Mouse (Mus musculus): Measurements from ENCODE around the gene Bcat2.

Gene Bcat2

DNA sequence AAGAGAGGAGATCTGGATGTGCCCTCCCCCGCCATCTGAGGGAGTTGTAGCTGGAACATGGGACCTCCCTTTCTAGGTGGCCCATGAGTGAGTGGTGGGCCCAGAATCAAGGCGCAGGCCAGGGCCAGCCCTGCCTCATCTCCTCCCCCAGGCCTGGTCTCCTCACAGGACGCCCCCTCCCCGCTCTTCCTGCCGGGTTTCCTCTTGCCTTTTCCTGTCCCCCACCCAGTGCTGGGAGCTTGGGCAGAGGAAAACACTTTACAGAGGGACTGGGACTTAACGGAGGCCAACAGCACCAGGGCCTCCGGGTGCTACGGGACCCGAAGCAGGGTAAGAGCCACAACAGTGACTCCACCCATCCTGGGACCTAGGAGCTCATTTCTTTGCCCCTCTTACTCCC is 57.3 kb downstream of the Bcat2 start, which contains the start of gene Rasip1:
Rasip1 (plus strand) TSS at position 228 of the 400 bp plus-strand sequence.
- DNase-seq, result peak; percentile 49

DNA sequence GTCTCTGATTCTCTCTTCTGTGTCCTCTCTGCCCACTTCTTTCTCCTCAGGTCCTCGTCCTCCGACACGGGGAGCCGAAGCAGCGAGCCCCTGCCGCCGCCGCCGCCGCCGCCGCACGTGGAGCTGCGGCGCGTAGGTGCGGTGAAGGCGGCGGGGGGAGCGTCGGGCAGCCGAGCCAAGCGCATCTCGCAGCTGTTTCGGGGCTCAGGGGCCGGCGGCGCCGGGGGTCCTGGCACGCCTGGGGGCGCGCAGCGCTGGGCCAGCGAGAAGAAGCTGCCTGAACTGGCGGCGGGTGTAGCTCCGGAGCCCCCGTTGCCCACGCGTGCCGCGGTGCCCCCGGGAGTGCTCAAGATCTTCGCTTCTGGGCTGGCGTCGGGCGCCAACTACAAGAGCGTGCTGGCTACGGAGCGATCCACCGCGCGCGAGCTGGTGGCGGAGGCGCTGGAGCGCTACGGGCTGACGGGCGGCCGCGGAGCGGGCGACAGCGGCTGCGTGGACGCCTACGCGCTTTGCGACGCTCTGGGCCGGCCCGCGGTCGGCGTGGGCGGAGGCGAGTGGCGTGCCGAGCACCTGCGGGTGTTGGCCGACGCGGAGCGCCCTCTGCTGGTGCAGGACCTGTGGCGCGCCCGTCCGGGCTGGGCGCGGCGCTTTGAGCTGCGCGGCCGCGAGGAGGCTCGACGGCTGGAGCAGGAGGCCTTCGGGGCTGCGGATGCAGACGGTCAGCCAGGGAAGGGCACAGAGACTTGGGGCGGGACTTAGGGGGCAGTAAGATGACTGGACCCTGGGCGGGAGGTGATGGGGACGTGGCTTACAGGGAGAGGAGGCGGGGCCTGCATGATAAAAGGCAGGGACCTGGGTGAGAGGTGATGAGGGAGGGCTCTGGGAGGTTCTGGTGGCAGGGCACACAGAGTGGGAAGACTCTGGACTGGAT is 58.7 kb downstream of the Bcat2 start:
- peak; percentile 91 for DNase-seq

DNA sequence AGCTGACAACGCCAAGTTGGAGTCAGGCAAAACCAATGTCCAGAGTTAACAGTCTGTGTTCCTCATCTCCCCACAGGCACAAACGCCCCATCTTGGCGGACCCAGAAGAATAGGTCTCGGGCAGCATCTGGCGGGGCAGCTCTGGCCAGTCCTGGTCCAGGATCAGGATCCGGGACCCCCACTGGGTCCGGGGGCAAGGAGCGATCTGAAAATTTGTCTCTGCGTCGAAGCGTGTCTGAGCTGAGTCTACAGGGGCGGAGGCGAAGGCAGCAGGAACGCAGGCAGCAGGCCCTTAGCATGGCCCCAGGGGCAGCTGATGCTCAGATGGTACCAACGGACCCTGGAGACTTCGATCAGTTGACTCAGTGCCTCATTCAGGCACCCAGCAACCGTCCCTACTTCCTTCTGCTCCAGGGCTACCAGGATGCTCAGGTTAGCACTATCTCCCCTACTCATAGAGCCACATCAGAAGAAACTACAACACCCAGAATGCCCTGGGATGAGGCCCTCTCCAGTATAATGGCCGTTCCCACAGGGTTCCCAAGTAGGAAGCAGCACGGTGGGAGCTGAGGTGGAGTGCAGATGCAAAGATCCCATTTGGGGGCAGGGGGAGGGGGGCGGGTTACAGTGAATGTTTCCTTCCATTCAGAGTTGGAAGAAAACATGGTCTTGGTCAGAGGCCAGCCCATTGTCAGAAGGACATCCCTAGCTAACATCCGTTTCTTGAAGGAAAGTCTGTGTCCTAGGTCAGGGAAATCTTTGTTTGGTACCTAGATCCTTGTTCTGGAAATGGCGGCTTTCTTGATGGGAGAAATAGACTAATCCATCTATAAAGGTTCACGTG is 60.3 kb downstream of the Bcat2 start:
- DNase-seq, result no peak

DNA sequence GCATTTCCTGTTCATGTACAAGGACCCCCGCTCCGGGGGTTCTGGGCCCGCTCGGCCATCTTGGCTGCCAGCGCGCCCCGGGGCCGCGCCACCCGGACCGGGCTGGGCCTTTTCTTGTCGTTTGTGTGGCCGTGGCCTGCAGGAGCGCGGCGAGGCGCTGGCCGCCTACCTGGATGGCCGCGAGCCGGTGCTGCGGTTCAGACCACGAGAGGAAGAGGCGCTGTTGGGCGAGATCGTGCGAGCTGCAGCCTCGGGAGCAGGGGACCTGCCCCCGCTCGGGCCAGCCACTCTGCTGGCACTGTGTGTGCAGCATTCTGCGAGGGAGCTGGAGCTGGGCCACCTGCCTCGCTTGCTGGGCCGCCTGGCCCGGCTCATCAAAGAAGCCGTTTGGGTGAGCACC is 62.5 kb downstream of the Bcat2 start:
- no peak for DNase-seq

DNA sequence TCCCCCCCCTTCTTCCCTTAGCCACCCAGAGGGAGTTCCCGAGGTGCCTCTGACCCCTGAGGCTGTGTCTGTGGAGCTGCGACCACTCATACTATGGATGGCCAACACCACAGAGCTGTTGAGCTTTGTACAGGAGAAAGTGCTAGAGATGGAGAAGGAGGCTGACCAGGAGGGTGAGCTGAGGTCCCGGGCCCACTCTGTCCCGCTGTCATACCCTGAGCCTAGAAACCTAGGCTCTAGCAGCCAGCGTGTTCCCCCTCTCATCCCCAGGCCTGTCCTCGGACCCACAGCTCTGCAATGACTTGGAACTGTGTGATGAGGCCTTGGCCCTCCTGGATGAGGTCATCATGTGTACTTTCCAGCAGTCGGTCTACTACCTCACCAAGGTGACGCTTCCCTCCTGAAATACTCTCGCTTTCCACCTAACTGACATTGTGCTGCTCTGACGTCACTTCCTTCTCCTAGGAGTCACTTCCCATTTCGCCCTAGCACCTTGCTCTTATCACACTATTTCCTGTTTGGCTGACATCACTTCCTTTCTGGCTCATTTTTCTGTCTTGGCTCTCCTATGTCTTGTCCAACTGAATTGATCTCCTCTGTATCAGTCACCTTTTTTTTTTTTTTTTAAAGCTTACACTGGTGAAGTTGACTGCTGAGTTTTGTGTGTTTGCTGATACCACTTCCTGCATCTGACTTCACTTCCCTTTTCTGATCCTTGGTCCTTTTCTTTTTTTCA is 65.2 kb downstream of the Bcat2 start:
- DNase-seq, result no peak

DNA sequence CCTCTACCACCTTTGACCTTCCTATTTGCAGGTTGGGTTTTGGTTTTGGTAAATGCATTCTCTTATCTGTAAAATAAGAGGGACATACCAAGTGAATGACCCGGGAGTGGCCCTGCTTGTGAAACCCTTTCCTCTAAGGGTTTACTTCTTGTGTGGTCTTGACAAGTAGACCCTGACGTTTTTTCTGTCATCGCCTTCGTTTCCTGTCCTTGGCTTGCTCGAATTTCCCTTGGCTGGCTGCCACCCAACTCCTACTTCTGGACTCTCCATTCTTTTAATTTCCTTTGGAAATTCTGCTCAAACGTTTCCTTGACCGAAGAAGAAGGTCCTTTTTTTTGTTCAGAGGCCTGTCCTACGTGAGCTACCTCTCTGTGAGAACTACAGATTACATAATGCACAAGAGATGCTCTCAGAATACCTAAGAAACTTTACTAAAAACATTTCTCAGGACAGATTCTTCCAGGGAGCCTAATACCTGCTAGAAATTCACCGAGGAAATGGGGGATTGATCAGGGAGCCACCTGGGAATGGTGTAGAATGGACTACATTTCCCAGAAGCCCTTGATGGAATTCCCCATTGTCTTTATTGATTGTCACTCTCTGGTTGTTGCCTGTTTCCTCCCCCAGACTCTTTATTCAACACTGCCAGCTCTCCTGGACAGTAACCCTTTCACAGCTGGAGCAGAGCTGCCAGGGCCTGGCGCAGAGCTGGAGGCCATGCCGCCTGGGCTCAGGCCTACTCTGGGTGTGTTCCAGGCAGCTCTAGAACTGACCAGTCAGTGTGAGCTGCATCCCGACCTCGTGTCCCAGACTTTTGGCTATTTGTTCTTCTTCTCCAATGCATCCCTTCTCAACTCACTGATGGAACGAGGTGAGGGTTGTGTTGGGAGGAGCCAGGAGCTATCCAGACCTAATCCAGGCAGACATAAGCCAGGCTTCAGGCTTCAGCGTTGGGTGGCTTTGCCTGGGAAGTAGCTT is 66.0 kb downstream of the Bcat2 start:
- no peak for DNase-seq

DNA sequence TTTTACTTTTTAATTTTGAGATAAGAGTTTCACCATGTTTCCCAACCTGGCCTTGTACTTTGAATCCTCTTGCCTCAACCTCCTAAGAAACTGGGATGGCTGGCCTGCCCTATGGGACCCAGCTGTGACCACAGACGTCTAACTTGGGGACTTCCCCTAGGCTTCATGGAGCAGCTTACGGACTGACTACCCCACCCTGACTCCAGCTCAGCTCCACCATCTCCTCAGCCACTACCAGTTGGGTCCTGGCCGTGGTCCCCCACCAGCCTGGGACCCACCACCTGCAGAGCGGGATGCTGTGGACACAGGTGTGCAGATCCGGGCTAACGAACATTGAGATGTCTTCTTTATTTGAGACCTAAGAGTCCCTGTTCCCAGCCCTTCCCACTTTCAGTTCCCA is 67.8 kb downstream of the Bcat2 start:
- DNase-seq, result no peak

DNA sequence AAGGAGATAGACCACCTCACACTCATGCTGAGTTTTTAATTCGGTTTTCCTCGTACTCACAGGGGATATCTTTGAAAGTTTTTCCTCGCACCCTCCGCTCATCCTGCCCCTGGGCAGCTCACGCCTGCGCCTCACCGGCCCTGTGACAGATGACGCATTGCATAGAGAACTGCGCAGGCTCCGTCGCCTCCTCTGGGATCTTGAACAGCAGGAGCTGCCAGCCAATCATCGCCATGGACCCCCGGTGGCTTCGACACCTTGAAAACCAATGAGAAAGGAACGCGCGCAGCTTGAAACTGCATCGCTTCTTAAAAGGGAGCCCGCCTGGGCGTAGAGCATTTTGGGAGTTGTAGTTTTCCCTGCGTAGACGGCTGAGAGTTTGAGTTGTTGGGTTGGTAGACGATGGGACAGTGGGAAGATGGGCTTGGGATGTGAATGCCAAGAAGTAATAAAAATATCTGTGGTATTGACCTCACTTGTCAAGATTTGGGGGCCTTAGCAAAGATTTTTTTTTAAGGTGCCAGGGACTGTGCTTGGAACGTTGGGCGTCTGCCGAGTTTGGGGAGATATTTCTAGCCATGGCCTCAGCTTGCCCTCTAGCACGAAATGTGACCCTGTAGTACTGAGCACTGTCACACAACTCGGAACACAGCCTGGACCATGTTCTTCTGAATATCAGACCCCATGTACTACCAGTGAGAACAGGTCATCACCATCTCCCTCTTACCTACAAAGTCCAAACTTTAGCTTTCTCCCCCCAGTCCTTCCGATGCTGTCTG is 68.9 kb downstream of the Bcat2 start:
- DNase-seq, result peak; percentile 84
